Mouse (Mus musculus) spleen, postnatal 10 days (tissue): ENCODE data around the gene Cavin1.
"Not testable (repeated sequence)": the region's sequence is repeated elsewhere in the genome, so short reads cannot be mapped to it uniquely, and the experiment has no call there.

Experiments used
- DNase-seq, 2 experiments: peaks; one replicate each; pipeline ENCODE4 v3.0.0; 2021 to 2022; ENCODE audit warnings: low spot score in 2 of 2

Gene Cavin1

GRCm38 (mm10) chr11:100970557-100970937 lies at the start of gene Cavin1:
Cavin1 (minus strand) TSS chr11:100970887.
- DNase-seq: peak; percentile 22 to 63

- DNase-seq: no peak
Measured at GRCm38 (mm10) chr11:101011641-101012040, 41.0 kb upstream of the Cavin1 start.

- DNase-seq: peak; percentile 53 to 58
Measured at GRCm38 (mm10) chr11:101009888-101010784, 39.4 kb upstream of the Cavin1 start.

- peak; percentile 97 to 98 for DNase-seq
Measured at GRCm38 (mm10) chr11:101009046-101009887, 38.6 kb upstream of the Cavin1 start, which contains the start of gene Atp6v0a1. Atp6v0a1 (plus strand) TSS chr11:101009452.

GRCm38 (mm10) chr11:101008206-101009045 lies 37.7 kb upstream of the Cavin1 start:
- DNase-seq: peak in 1 of 2 experiments; percentile 37

- DNase-seq: no peak
Measured at GRCm38 (mm10) chr11:101003025-101003685, 32.5 kb upstream of the Cavin1 start.

GRCm38 (mm10) chr11:101001875-101002552 lies 31.3 kb upstream of the Cavin1 start:
- DNase-seq: not testable (repeated sequence)

- no peak for DNase-seq
Measured at GRCm38 (mm10) chr11:100999254-100999653, 28.6 kb upstream of the Cavin1 start.

GRCm38 (mm10) chr11:100998836-100999235 lies 28.1 kb upstream of the Cavin1 start:
- no peak for DNase-seq

- no peak for DNase-seq
Measured at GRCm38 (mm10) chr11:100996501-100996900, 25.8 kb upstream of the Cavin1 start.

- DNase-seq: no peak
Measured at GRCm38 (mm10) chr11:100994655-100995054, 24.0 kb upstream of the Cavin1 start.

GRCm38 (mm10) chr11:100994233-100994632 lies 23.5 kb upstream of the Cavin1 start:
- DNase-seq: no peak

- no peak for DNase-seq
Measured at GRCm38 (mm10) chr11:100993437-100993836, 22.8 kb upstream of the Cavin1 start.

- no peak for DNase-seq
Measured at GRCm38 (mm10) chr11:100991027-100991534, 20.4 kb upstream of the Cavin1 start.

- no peak for DNase-seq
Measured at GRCm38 (mm10) chr11:100989666-100990065, 19.0 kb upstream of the Cavin1 start.

GRCm38 (mm10) chr11:100988674-100989073 lies 18.0 kb upstream of the Cavin1 start:
- DNase-seq: no peak

GRCm38 (mm10) chr11:100985607-100986006 lies 14.9 kb upstream of the Cavin1 start:
- no peak for DNase-seq

GRCm38 (mm10) chr11:100983778-100984131 lies 13.1 kb upstream of the Cavin1 start:
- no peak for DNase-seq

- DNase-seq: peak; percentile 77 to 87
Measured at GRCm38 (mm10) chr11:100983125-100983777, 12.6 kb upstream of the Cavin1 start.

GRCm38 (mm10) chr11:100982087-100982486 lies 11.4 kb upstream of the Cavin1 start:
- no peak for DNase-seq
